Mouse (Mus musculus) gastrocnemius, postnatal 25 days (tissue): ENCODE results near the gene Myof. TPM values are rescaled to one million over a fixed set of nuclear protein-coding genes. Genes with fewer than 3 reads are reported as not detected.

Source experiments
- DNase-seq: peaks from one replicate; pipeline ENCODE4 v3.0.0; 2022
- total RNA-seq, 2 experiments: library from RNA; stranded (reverse); gene quantifications; 1 replicate in 1 of 2; 2 replicates in 1 of 2; pipeline ENCODE4 v1.2.3; 2021

Gene Myof
- total RNA-seq, 2 experiments from 2014 or later: 5.3 to 8.8 TPM

GRCm38 (mm10) chr19:37873499-37873898, 169.9 kb downstream of the Myof start:
- DNase-seq: no peak

- no peak for DNase-seq
Measured at GRCm38 (mm10) chr19:37867592-37867991, 175.8 kb downstream of the Myof start.

- DNase-seq: no peak
Measured at GRCm38 (mm10) chr19:37866994-37867393, 176.4 kb downstream of the Myof start.

- DNase-seq: no peak
Measured at GRCm38 (mm10) chr19:37861171-37861570, 182.2 kb downstream of the Myof start.

GRCm38 (mm10) chr19:37860267-37860666, 183.1 kb downstream of the Myof start:
- no peak for DNase-seq

GRCm38 (mm10) chr19:37858406-37859081, 184.8 kb downstream of the Myof start:
- DNase-seq: no peak

GRCm38 (mm10) chr19:37852056-37852455, 191.3 kb downstream of the Myof start:
- no peak for DNase-seq

- no peak for DNase-seq
Measured at GRCm38 (mm10) chr19:37851590-37852038, 191.8 kb downstream of the Myof start.

Other genes with a start within 250 kb of the Myof start
- gene Cep55, start 11.4 kb upstream of the Myof start, total RNA-seq: under 1 TPM; 0.10 to 0.29 TPM
- gene Ffar4, start 53.5 kb upstream of the Myof start, total RNA-seq: under 1 TPM in 1 of 2 experiments, not detected in 1; 0.51 TPM
- 1 to 10 TPM; 1.1 to 8.8 TPM for gene Rbp4, start 81.7 kb upstream of the Myof start, total RNA-seq
- gene Pde6c, start 89.2 kb upstream of the Myof start, total RNA-seq: not detected
- gene Fra10ac1, start 180.6 kb upstream of the Myof start, total RNA-seq: 10 to 100 TPM; 11.4 to 12.1 TPM
- gene Lgi1, start 221.0 kb upstream of the Myof start, total RNA-seq: 1 to 10 TPM in 1 of 2 experiments, under 1 TPM in 1; 0.78 to 4.0 TPM